Mouse (Mus musculus) gastrocnemius, postnatal 36 days (tissue): ENCODE measurements around the gene H2-Q1. TPM values are rescaled to one million over a fixed set of nuclear protein-coding genes. Genes with fewer than 3 reads are reported as not detected.
"Not testable (repeated sequence)": the region's sequence is repeated elsewhere in the genome, so short reads cannot be mapped to it uniquely, and the experiment has no call there.

Experiments used
- DNase-seq, 2 experiments: peaks; one replicate each; pipeline ENCODE4 v3.0.0; 2022
- intact Hi-C: fragments of 180-260 bp; cut with DNase I; formaldehyde crosslinking; loops from one replicate; pipeline ENCODE4 v1.15.1; 2025
- long read RNA-seq, 2 experiments: library from polyadenylated mRNA; stranded (forward); transcript quantifications; one replicate each; pipeline ENCODE4 v2.0.0; 2021
- total RNA-seq, 2 experiments: library from RNA; stranded (reverse); gene quantifications; 2 replicates each; pipeline ENCODE4 v1.2.3; 2021

Gene H2-Q1
- total RNA-seq = under 1 TPM; 0.38 to 0.47 TPM
- long read RNA-seq, experiment 1 = 0 reads
- long read RNA-seq, experiment 2 = 0 reads

- intact Hi-C loops = no loop called here
- DNase-seq = no peak
Observed at GRCm38 (mm10) chr17:35320327-35321081, at the start of gene H2-Q1. H2-Q1 (plus strand) TSS chr17:35320405.

- intact Hi-C loops = no loop called here
- no peak for DNase-seq
Observed at GRCm38 (mm10) chr17:35272249-35272648, 48.0 kb upstream of the H2-Q1 start.

GRCm38 (mm10) chr17:35274770-35275169, 45.4 kb upstream of the H2-Q1 start:
- intact Hi-C loops = loop anchor here (2.0 kb wide), 1 partner anchor 16 kb away; no protein-coding TSS in a partner anchor
- DNase-seq = peak; percentile 79 to 87

GRCm38 (mm10) chr17:35276304-35276864, 43.8 kb upstream of the H2-Q1 start:
- intact Hi-C loops = no loop called here
- DNase-seq = no peak

GRCm38 (mm10) chr17:35278049-35278448, 42.2 kb upstream of the H2-Q1 start:
- no peak for DNase-seq
- intact Hi-C loops = no loop called here

- intact Hi-C loops = no loop called here
- DNase-seq = no peak
Observed at GRCm38 (mm10) chr17:35278957-35279688, 41.1 kb upstream of the H2-Q1 start.

GRCm38 (mm10) chr17:35280276-35280675, 39.9 kb upstream of the H2-Q1 start:
- intact Hi-C loops = no loop called here
- no peak for DNase-seq

- DNase-seq = no peak
- intact Hi-C loops = no loop called here
Observed at GRCm38 (mm10) chr17:35285431-35285830, 34.8 kb upstream of the H2-Q1 start.

GRCm38 (mm10) chr17:35295796-35296195, 24.4 kb upstream of the H2-Q1 start:
- intact Hi-C loops = not testable (repeated sequence)
- peak; percentile 31 to 52 for DNase-seq

- DNase-seq = not testable (repeated sequence)
- intact Hi-C loops = loop anchor here (5.0 kb wide), 1 partner anchor 38 kb away; the partner anchor contains the start of gene H2-D1
Observed at GRCm38 (mm10) chr17:35300261-35300945, 19.8 kb upstream of the H2-Q1 start.

- DNase-seq = peak; percentile 87 to 94
- intact Hi-C loops = loop anchor here (1.0 to 5.0 kb wide), 2 partner anchors 39 to 1332 kb away; partner anchors contain the start of gene H2-D1
Observed at GRCm38 (mm10) chr17:35301645-35302258, 18.5 kb upstream of the H2-Q1 start.

GRCm38 (mm10) chr17:35303271-35303670, 16.9 kb upstream of the H2-Q1 start:
- intact Hi-C loops = loop anchor here (5.0 kb wide), 1 partner anchor 41 kb away; the partner anchor contains the start of gene H2-D1
- DNase-seq = no peak

- DNase-seq = no peak
- intact Hi-C loops = loop anchor here (1.0 to 5.0 kb wide), 2 partner anchors 42 to 1339 kb away; partner anchors contain the start of gene H2-D1
Observed at GRCm38 (mm10) chr17:35303756-35304350, 16.4 kb upstream of the H2-Q1 start.

GRCm38 (mm10) chr17:35304478-35304877, 15.7 kb upstream of the H2-Q1 start:
- intact Hi-C loops = loop anchor here (1.0 to 5.0 kb wide), 2 partner anchors 42 to 1339 kb away; partner anchors contain the start of gene H2-D1
- no peak for DNase-seq

GRCm38 (mm10) chr17:35304921-35305320, 15.3 kb upstream of the H2-Q1 start:
- DNase-seq = not testable (repeated sequence)
- intact Hi-C loops = loop anchor here (1.0 to 5.0 kb wide), 2 partner anchors 43 to 1340 kb away; partner anchors contain the start of gene H2-D1

GRCm38 (mm10) chr17:35318671-35319070, 1.5 kb upstream of the H2-Q1 start:
- no peak for DNase-seq
- intact Hi-C loops = loop anchor here (5.0 kb wide), 1 partner anchor 39 kb away; no protein-coding TSS in a partner anchor

GRCm38 (mm10) chr17:35325124-35325523, 4.9 kb downstream of the H2-Q1 start:
- DNase-seq, intact Hi-C loops: not testable (repeated sequence)

GRCm38 (mm10) chr17:35326000-35326399, 5.8 kb downstream of the H2-Q1 start:
- intact Hi-C loops, DNase-seq: not testable (repeated sequence)

- intact Hi-C loops = not testable (repeated sequence)
Observed at GRCm38 (mm10) chr17:35329714-35330113, 9.5 kb downstream of the H2-Q1 start.

More at GRCm38 (mm10) chr17:35329714-35330113, 9.5 kb downstream of the H2-Q1 start:
- DNase-seq = not testable (repeated sequence)
